Mouse (Mus musculus): Measurements from ENCODE around the gene Fam196b. TPM values are rescaled to one million over a fixed set of nuclear protein-coding genes. Genes with fewer than 3 reads are reported as not detected.

The Fam196b gene
- total and polyA plus RNA-seq, 3 experiments: 0.06 TPM; not detected in 2

DNA sequence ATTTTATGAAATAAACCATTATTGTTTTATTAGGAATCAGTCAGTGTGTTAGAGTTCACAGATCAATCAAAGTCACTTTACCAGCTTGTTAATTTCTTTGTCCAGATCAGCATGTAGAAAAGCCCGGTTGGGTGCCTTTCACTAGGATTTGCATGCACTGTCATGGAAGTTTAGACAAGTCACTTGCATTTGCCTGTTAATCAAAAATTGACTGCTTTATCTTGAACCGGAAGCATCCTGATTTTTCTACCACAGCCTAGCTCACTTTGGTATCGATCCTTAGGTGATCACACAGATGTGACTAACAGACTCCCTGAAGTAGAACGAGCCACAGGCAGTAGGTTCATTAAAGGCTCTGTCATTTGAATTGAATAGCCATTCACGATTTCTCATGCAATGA is 761 bp downstream of the Fam196b start:
- no peak overlapping the region for H3K27ac ChIP-seq
- H3K79me2 ChIP-seq (replicated peaks; ENCODE audit: control insufficient read depth, insufficient read depth, low read length): no peaks in the 10 kb centered on the region
- H3K4me3 ChIP-seq: no peak overlapping the region
- no peaks in the 10 kb centered on the region for H3K4me1 ChIP-seq (ENCODE audit: control insufficient read depth, insufficient read depth, low read length)
- WGBS: 49% methylated on average over 5 of the region's 5 CpGs
- no peaks in the 10 kb centered on the region for H3K36me3 ChIP-seq (ENCODE audit: control insufficient read depth, insufficient read depth, low read length)
- intact Hi-C loops (cut with DNase I): loop anchor here (2.0 kb wide), 1 partner anchor 499 kb away; no protein-coding TSS in a partner anchor
- H3K27me3 ChIP-seq (ENCODE audit: control insufficient read depth, insufficient read depth, low read length): no peaks in the 10 kb centered on the region
- TF ChIP-seq EP300 (IDR thresholded peaks at IDR 0.05; ENCODE audit: insufficient read depth, low read depth, low read length) (no peak), POLR2A (IDR thresholded peaks at IDR 0.05; ENCODE audit: insufficient read depth, low read depth, low read length) (no peak), CTCF (IDR thresholded peaks at IDR 0.05) (no peak)
- H3K9ac ChIP-seq (ENCODE audit: low read depth, low read length): no peak overlapping the region
- no peak for DNase-seq

DNA sequence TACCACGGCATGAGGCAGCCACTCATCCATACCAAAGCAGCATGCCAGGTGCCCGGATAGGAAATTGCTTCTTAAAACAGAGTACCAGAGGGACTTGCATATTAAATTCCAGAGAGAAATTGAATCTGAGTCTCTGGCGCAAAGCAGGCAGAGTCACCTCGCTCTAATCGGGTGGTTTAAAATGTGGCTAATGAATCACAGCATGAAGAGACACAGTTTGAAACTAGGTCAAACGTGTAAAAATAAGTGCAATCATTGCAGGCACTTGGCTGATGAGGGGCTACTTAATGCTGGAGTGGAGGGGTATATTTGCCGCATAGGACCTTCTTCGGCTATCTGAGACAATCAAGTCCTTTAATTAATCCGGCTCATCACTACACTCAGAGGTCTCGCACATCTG is 1.6 kb downstream of the Fam196b start:
- intact Hi-C loops (cut with DNase I): no loop called here
- H3K27me3 ChIP-seq (ENCODE audit: control insufficient read depth, insufficient read depth, low read length): no peaks in the 10 kb centered on the region
- H3K4me1 ChIP-seq (ENCODE audit: control insufficient read depth, insufficient read depth, low read length): no peaks in the 10 kb centered on the region
- H3K36me3 ChIP-seq (ENCODE audit: control insufficient read depth, insufficient read depth, low read length): no peaks in the 10 kb centered on the region
- TF ChIP-seq EP300 (IDR thresholded peaks at IDR 0.05; ENCODE audit: insufficient read depth, low read depth, low read length): no peak
- H3K4me3 ChIP-seq: no peak overlapping the region
- WGBS: 84% methylated on average over 10 of the region's 10 CpGs
- no peak overlapping the region for H3K27ac ChIP-seq
- no peaks in the 10 kb centered on the region for H3K79me2 ChIP-seq (replicated peaks; ENCODE audit: control insufficient read depth, insufficient read depth, low read length)
- H3K9ac ChIP-seq (ENCODE audit: low read depth, low read length): no peak overlapping the region
- no peak for DNase-seq

DNA sequence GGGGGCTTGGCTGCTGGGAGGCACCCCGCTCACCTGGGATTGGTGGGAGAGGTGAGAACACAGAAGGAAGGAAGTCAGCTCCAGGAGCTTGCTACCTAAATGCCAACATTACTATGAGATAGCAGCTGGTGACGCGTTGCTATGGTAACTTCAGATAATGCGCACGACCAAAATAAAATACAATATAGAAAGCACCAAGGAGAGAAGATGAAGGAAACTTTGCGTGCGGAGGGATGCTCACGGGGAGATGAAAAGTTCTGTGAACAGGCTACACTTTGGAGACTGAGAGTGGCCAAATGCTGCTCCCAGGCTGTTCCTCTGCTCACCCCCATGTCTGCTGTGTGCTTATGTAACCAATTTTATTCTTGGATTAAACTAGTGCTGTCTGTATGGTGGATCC is 2.4 kb downstream of the Fam196b start:
- no peak for DNase-seq
- intact Hi-C loops (cut with DNase I): no loop called here
- H3K27ac ChIP-seq: no peak overlapping the region
- no peaks in the 10 kb centered on the region for H3K79me2 ChIP-seq (replicated peaks; ENCODE audit: control insufficient read depth, insufficient read depth, low read length)
- H3K27me3 ChIP-seq (ENCODE audit: control insufficient read depth, insufficient read depth, low read length): no peaks in the 10 kb centered on the region
- TF ChIP-seq POLR2A (IDR thresholded peaks at IDR 0.05; ENCODE audit: insufficient read depth, low read depth, low read length): no peak
- no peak for TF ChIP-seq CTCF (IDR thresholded peaks at IDR 0.05)
- no peak for TF ChIP-seq EP300 (IDR thresholded peaks at IDR 0.05; ENCODE audit: insufficient read depth, low read depth, low read length)
- WGBS: 71% methylated on average over 8 of the region's 8 CpGs
- no peaks in the 10 kb centered on the region for H3K36me3 ChIP-seq (ENCODE audit: control insufficient read depth, insufficient read depth, low read length)
- H3K4me3 ChIP-seq: no peak overlapping the region
- H3K4me1 ChIP-seq (ENCODE audit: control insufficient read depth, insufficient read depth, low read length): no peaks in the 10 kb centered on the region
- no peak overlapping the region for H3K9ac ChIP-seq (ENCODE audit: low read depth, low read length)

DNA sequence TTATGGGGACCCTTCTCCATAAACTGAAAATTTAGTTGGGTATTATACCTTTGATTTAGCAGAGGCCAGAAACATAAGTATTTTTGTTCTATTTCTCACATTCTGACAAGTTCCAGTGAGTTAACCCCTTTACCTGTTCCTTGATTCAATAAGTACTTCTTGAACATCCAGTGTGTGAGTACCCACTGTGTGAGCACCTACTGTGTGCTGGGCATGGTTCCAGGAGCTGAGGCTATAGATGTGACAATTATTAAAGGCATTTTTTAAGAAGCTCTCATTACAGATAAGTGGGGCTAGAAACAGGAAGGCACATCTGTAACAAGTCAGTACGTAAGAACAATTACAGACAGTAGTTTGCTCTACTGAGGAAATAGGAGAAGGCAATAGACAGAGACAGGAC is 4.7 kb downstream of the Fam196b start:
- DNase-seq: no peak
- Histone ChIP-seq H3K27me3 (ENCODE audit: control insufficient read depth, insufficient read depth, low read length) (no peaks in the 10 kb centered on the region), H3K79me2 (replicated peaks; ENCODE audit: control insufficient read depth, insufficient read depth, low read length) (no peaks in the 10 kb centered on the region), H3K27ac (no peak overlapping the region), H3K36me3 (ENCODE audit: control insufficient read depth, insufficient read depth, low read length) (no peaks in the 10 kb centered on the region), H3K4me1 (ENCODE audit: control insufficient read depth, insufficient read depth, low read length) (no peaks in the 10 kb centered on the region), H3K9ac (ENCODE audit: low read depth, low read length) (no peak overlapping the region), H3K4me3 (no peak overlapping the region)
- no peak for TF ChIP-seq POLR2A (IDR thresholded peaks at IDR 0.05; ENCODE audit: insufficient read depth, low read depth, low read length)
- no peak for TF ChIP-seq CTCF (IDR thresholded peaks at IDR 0.05)
- TF ChIP-seq EP300 (IDR thresholded peaks at IDR 0.05; ENCODE audit: insufficient read depth, low read depth, low read length): no peak
- 52% methylated on average over 1 of the region's 1 CpGs for WGBS
- intact Hi-C loops (cut with DNase I): no loop called here

DNA sequence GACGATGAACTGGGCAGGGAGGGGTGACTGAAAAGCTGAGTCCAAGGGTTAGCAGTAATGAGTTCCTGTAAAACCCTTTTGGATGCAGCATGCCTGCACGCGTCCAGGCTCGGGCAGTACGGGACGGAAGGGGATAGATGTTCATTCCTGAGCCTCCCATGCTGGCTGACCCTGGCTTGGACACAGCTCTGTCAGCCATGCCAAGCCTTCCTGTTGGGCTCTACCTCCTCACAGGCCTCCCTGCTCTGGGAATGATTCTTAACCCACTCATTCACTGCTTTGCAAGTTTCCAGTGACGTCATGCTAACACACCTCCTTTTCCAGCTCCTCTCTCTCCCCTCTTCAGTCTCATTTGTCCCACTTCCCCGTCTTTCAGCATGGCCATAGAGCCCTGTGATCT is 9.0 kb downstream of the Fam196b start:
- no peaks in the 10 kb centered on the region for H3K4me1 ChIP-seq (ENCODE audit: control insufficient read depth, insufficient read depth, low read length)
- no peaks in the 10 kb centered on the region for H3K36me3 ChIP-seq (ENCODE audit: control insufficient read depth, insufficient read depth, low read length)
- H3K27ac ChIP-seq: no peak overlapping the region
- H3K9ac ChIP-seq (ENCODE audit: low read depth, low read length): no peak overlapping the region
- intact Hi-C loops (cut with DNase I): no loop called here
- H3K27me3 ChIP-seq (ENCODE audit: control insufficient read depth, insufficient read depth, low read length): no peaks in the 10 kb centered on the region
- TF ChIP-seq EP300 (IDR thresholded peaks at IDR 0.05; ENCODE audit: insufficient read depth, low read depth, low read length) (no peak), POLR2A (IDR thresholded peaks at IDR 0.05; ENCODE audit: insufficient read depth, low read depth, low read length) (no peak), CTCF (IDR thresholded peaks at IDR 0.05) (no peak)
- WGBS: 79% methylated on average over 8 of the region's 8 CpGs
- H3K79me2 ChIP-seq (replicated peaks; ENCODE audit: control insufficient read depth, insufficient read depth, low read length): no peaks in the 10 kb centered on the region
- no peak overlapping the region for H3K4me3 ChIP-seq
- DNase-seq: no peak

DNA sequence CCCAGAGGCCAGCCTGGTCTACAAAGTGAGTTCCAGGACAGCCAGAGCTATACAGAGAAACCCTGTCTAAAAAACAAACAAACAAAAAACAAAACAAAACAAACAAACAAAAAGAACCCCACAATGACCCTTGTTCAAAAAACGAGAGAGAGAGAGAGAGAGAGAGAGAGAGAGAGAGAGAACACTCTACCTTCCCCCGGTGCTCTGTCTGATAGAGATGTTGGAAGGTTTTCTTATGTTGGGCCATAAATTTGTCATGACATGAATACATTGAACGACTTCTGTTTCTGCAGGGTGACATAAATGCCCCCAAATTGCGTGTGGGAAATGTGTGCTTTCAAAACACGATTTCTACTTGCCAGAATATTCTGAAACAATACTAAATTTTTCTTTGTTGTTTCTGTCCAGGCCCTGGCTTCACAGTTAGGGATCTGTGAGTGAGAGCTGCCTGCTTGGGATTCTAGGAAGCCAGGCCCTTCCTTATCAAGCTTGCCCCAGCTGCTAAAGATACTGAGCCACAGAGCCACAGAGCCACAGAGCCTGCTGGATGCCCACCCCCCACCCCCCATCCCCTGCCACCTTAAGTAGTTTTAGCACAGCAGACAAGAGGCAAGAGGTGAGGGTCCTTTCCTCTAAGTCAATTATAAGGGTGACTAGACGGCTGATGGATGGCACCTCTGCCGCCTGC is 17.9 kb downstream of the Fam196b start:
- 54% methylated on average over 7 of the region's 7 CpGs for WGBS

More for the DNA sequence above, 17.9 kb downstream of the Fam196b start:
- Histone ChIP-seq H3K4me3 (no peak overlapping the region), H3K79me2 (replicated peaks; ENCODE audit: control insufficient read depth, insufficient read depth, low read length) (no peaks in the 10 kb centered on the region), H3K9ac (ENCODE audit: low read depth, low read length) (no peak overlapping the region), H3K27me3 (ENCODE audit: control insufficient read depth, insufficient read depth, low read length) (no peaks in the 10 kb centered on the region), H3K4me1 (ENCODE audit: control insufficient read depth, insufficient read depth, low read length) (no peaks in the 10 kb centered on the region), H3K36me3 (ENCODE audit: control insufficient read depth, insufficient read depth, low read length) (no peaks in the 10 kb centered on the region), H3K27ac (no peak overlapping the region)
- intact Hi-C loops (cut with DNase I): no loop called here
- DNase-seq: no peak
- TF ChIP-seq CTCF (IDR thresholded peaks at IDR 0.05): no peak

Measured in heart, adult 2 months (tissue).